Mouse (Mus musculus): ENCODE measurements around the gene Sars. TPM values are rescaled to one million over a fixed set of nuclear protein-coding genes. Genes with fewer than 3 reads are reported as not detected.
A peak's percentile ranks its signal among the peaks of the same experiment; 100 is the strongest.

Gene Sars
- polyA plus RNA-seq (2014; fragmentation: Nextera tagmentation; extraction: Ambion mirVana): 196 and 213 TPM in 2 replicates

- Histone ChIP-seq H3K27ac (ENCODE audit: low read depth, low read length) (peak within 1 kb of the TSS; percentile 57), H3K9me3 (ENCODE audit: control insufficient read depth, low read length) (no peaks in the 10 kb centered on the region), H3K4me3 (ENCODE audit: low read depth, low read length) (peak within 1 kb of the TSS; percentile 67), H3K27me3 (ENCODE audit: control insufficient read depth, insufficient read depth, low read length) (no peaks in the 10 kb centered on the region), H3K4me1 (ENCODE audit: control insufficient read depth, insufficient read depth, low read length) (peaks cover 15% of the 10 kb centered on the region), H3K36me3 (ENCODE audit: control insufficient read depth, insufficient read depth, low read length) (0 out of 2 replicates have a peak, but pooled peaks cover 4% of the 10 kb centered on the region), H3K9ac (ENCODE audit: low read length) (peak within 1 kb of the TSS; percentile 75), H3K4me2 (peak within 1 kb of the TSS; percentile 95)
- ATAC-seq (ENCODE audit: low FRiP score): peak; percentile 98
- peak; percentile 99 for DNase-seq (ENCODE audit: low spot score, missing footprints)
- 0% methylated on average over 41 of the region's 41 CpGs for WGBS
Observed at GRCm38 (mm10) chr3:108444698-108445365, at the start of gene Sars. Gene Sars (minus strand): TSS chr3:108445209.

GRCm38 (mm10) chr3:108489968-108490367, 45.0 kb upstream of the Sars start:
- Histone ChIP-seq H3K4me3 (ENCODE audit: low read depth, low read length) (no peak overlapping the region), H3K9ac (ENCODE audit: low read length) (no peak overlapping the region), H3K27ac (ENCODE audit: low read depth, low read length) (no peak overlapping the region), H3K36me3 (ENCODE audit: control insufficient read depth, insufficient read depth, low read length) (no peaks in the 10 kb centered on the region), H3K4me2 (no peak overlapping the region), H3K27me3 (ENCODE audit: control insufficient read depth, insufficient read depth, low read length) (no peaks in the 10 kb centered on the region), H3K4me1 (ENCODE audit: control insufficient read depth, insufficient read depth, low read length) (no peaks in the 10 kb centered on the region), H3K9me3 (ENCODE audit: control insufficient read depth, low read length) (no peaks in the 10 kb centered on the region)
- DNase-seq (ENCODE audit: low spot score, missing footprints) (peak; percentile 66), ATAC-seq (ENCODE audit: low FRiP score) (no peak)
- 36% methylated on average over 3 of the region's 3 CpGs for WGBS

DNA sequence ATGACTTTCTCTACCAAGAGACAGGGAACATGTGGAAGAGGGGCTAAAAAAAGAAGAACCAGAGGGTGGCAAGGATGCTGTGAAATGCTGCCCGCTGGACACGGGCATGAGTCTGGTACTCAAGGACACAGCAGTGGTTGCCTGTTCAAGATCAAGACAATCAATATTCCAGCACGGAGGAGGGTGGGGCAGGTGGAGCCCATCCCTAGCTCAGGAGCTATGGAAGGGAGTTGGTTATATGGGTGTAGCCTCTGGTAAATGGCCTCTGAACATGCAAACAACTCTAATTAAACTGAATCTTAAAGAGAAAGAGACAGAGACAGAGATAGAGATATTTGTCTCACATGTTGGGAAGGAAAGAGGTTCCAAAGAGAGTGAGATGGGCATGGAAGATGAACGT, 39.7 kb upstream of the Sars start:
- ATAC-seq (ENCODE audit: low FRiP score): no peak
- Histone ChIP-seq H3K4me3 (ENCODE audit: low read depth, low read length) (no peak overlapping the region), H3K4me1 (ENCODE audit: control insufficient read depth, insufficient read depth, low read length) (no peaks in the 10 kb centered on the region), H3K9ac (ENCODE audit: low read length) (no peak overlapping the region), H3K4me2 (no peak overlapping the region), H3K36me3 (ENCODE audit: control insufficient read depth, insufficient read depth, low read length) (no peaks in the 10 kb centered on the region), H3K9me3 (ENCODE audit: control insufficient read depth, low read length) (no peaks in the 10 kb centered on the region), H3K27ac (ENCODE audit: low read depth, low read length) (no peak overlapping the region), H3K27me3 (ENCODE audit: control insufficient read depth, insufficient read depth, low read length) (no peaks in the 10 kb centered on the region)
- WGBS: 92% methylated on average over 4 of the region's 4 CpGs
- no peak for DNase-seq (ENCODE audit: low spot score, missing footprints)

DNA sequence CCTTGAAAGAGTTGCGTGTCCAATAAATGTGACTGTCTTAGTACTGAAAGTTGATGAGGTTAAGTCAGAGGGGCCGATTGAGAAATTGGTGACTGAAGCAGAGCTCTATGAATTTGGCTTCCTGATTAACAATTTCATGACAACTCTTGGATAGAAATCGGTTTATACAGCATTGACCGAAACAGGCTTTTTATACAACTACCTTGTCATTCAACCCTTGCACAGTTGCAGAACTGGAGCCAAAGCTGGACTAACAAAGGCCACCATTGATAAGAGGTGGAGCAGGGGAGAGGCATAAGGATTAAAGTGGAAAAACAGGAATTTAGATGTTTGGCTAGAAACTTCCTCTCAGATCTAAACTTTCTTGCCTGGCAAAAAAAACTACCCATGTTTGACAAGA, 33.8 kb upstream of the Sars start:
- Histone ChIP-seq H3K27me3 (ENCODE audit: control insufficient read depth, insufficient read depth, low read length) (no peaks in the 10 kb centered on the region), H3K9me3 (ENCODE audit: control insufficient read depth, low read length) (no peaks in the 10 kb centered on the region), H3K4me2 (no peak overlapping the region), H3K36me3 (ENCODE audit: control insufficient read depth, insufficient read depth, low read length) (no peaks in the 10 kb centered on the region), H3K4me1 (ENCODE audit: control insufficient read depth, insufficient read depth, low read length) (no peaks in the 10 kb centered on the region), H3K27ac (ENCODE audit: low read depth, low read length) (no peak overlapping the region; the same call in 1 of the 2 replicates), H3K4me3 (ENCODE audit: low read depth, low read length) (no peak overlapping the region), H3K9ac (ENCODE audit: low read length) (no peak overlapping the region)
- ATAC-seq (ENCODE audit: low FRiP score): no peak
- WGBS: 92% methylated on average over 4 of the region's 4 CpGs
- DNase-seq (ENCODE audit: low spot score, missing footprints): no peak

DNA sequence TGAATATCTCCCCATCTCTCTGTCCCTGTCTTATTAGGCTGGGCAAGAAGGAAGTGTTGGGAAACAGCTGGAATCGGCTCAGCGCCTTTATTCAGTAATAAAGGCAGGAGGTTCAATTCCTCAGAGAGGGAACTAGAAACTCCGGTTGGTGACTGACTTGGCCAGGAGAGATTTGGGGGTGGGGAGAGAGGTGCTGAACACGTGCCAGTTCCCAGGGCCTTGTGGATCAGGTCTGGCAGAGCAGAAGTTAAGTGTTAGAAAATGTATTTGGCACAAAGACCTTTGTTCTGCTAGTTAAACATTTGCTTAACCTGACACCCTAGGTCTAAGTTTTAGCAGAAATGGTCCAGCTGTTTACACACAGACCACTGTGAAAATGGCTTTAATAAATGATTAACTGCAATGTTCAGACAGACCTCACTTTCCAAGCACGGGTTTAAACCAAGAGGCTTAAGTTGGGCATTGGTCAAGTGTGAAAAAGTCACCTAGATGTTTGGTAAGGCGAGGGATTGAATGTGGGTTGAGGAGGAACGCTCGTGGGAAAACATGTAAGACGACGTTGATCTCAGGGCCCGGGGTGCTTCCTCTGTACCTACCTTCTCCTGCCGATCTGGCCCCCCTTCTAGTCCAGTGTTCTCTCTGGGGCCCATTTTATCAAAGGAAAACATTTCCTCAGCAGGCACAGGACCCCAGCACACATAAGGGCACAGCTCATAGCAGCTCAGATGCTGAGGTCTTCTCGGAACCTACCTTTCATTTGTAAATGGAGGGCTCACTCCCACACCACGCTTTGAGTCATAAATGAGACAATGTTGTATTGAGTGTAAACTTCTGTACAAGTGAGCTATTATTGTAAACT, 32.0 kb upstream of the Sars start:
- no peak overlapping the region for H3K27ac ChIP-seq (ENCODE audit: low read depth, low read length)
- H3K4me2 ChIP-seq: no peak overlapping the region
- no peaks in the 10 kb centered on the region for H3K27me3 ChIP-seq (ENCODE audit: control insufficient read depth, insufficient read depth, low read length)
- H3K36me3 ChIP-seq (ENCODE audit: control insufficient read depth, insufficient read depth, low read length): no peaks in the 10 kb centered on the region
- WGBS: 69% methylated on average over 14 of the region's 14 CpGs
- H3K4me3 ChIP-seq (ENCODE audit: low read depth, low read length): no peak overlapping the region
- DNase-seq (ENCODE audit: low spot score, missing footprints) (no peak), ATAC-seq (ENCODE audit: low FRiP score) (no peak)
- H3K9ac ChIP-seq (ENCODE audit: low read length): no peak overlapping the region
- no peaks in the 10 kb centered on the region for H3K4me1 ChIP-seq (ENCODE audit: control insufficient read depth, insufficient read depth, low read length)
- no peaks in the 10 kb centered on the region for H3K9me3 ChIP-seq (ENCODE audit: control insufficient read depth, low read length)

DNA sequence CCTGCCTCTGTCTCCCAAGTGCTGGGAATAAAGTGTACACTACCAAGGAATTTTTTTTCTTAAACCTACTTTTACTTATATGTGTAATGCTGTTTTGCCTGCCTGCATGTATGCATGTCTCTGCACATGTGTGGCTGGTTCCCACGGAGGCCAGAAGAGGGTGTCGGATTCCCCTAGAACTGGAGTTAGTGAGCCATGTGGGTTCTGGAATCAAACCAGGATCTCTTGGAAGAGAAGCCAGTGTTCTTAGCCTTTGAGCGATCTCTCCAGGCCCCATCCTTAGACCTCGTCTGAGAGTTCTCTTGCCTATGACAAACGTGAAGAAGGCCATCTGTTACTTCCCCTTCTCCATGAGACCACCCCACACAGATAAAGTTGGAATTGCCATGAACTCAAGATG, 30.5 kb upstream of the Sars start:
- no peak for DNase-seq (ENCODE audit: low spot score, missing footprints)
- WGBS: 88% methylated on average over 5 of the region's 5 CpGs
- no peak overlapping the region for H3K4me2 ChIP-seq

GRCm38 (mm10) chr3:108474969-108475368, 30.0 kb upstream of the Sars start:
- 94% methylated on average over 7 of the region's 7 CpGs for WGBS
- Histone ChIP-seq H3K9ac (ENCODE audit: low read length) (no peak overlapping the region), H3K4me3 (ENCODE audit: low read depth, low read length) (no peak overlapping the region), H3K36me3 (ENCODE audit: control insufficient read depth, insufficient read depth, low read length) (no peaks in the 10 kb centered on the region), H3K27ac (ENCODE audit: low read depth, low read length) (no peak overlapping the region), H3K9me3 (ENCODE audit: control insufficient read depth, low read length) (no peaks in the 10 kb centered on the region), H3K27me3 (ENCODE audit: control insufficient read depth, insufficient read depth, low read length) (no peaks in the 10 kb centered on the region), H3K4me1 (ENCODE audit: control insufficient read depth, insufficient read depth, low read length) (no peaks in the 10 kb centered on the region), H3K4me2 (no peak overlapping the region)
- ATAC-seq (ENCODE audit: low FRiP score) (no peak), DNase-seq (ENCODE audit: low spot score, missing footprints) (no peak)

More for the DNA sequence above, 30.5 kb upstream of the Sars start:
- H3K36me3 ChIP-seq (ENCODE audit: control insufficient read depth, insufficient read depth, low read length): no peaks in the 10 kb centered on the region
- no peak overlapping the region for H3K4me3 ChIP-seq (ENCODE audit: low read depth, low read length)
- no peaks in the 10 kb centered on the region for H3K27me3 ChIP-seq (ENCODE audit: control insufficient read depth, insufficient read depth, low read length)
- ATAC-seq (ENCODE audit: low FRiP score): no peak
- H3K9me3 ChIP-seq (ENCODE audit: control insufficient read depth, low read length): no peaks in the 10 kb centered on the region
- no peak overlapping the region for H3K9ac ChIP-seq (ENCODE audit: low read length)
- no peaks in the 10 kb centered on the region for H3K4me1 ChIP-seq (ENCODE audit: control insufficient read depth, insufficient read depth, low read length)
- H3K27ac ChIP-seq (ENCODE audit: low read depth, low read length): no peak overlapping the region

DNA sequence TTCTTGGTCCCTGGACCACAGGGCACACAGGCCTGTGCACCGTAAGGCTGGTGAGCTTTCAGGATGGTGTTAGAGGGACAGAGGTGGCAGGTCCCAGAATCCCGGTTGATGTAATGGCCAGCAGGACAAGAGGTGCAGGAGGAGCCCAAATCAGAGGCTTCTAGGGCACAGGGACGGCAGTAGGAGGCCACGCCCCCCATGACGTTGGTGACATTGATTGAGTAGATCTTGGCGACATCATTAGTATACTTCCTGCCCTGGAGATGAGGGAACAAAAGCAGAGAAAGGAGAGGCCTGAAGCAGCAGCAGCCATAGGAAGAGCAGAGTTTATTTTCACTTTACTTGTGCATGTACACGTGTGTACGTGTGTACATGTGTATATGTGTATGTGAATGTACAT, 22.8 kb upstream of the Sars start:
- no peaks in the 10 kb centered on the region for H3K4me1 ChIP-seq (ENCODE audit: control insufficient read depth, insufficient read depth, low read length)
- H3K27me3 ChIP-seq (ENCODE audit: control insufficient read depth, insufficient read depth, low read length): no peaks in the 10 kb centered on the region
- no peaks in the 10 kb centered on the region for H3K36me3 ChIP-seq (ENCODE audit: control insufficient read depth, insufficient read depth, low read length)
- ATAC-seq (ENCODE audit: low FRiP score) (no peak), DNase-seq (ENCODE audit: low spot score, missing footprints) (no peak)
- H3K9ac ChIP-seq (ENCODE audit: low read length): no peak overlapping the region
- H3K4me2 ChIP-seq: no peak overlapping the region
- no peaks in the 10 kb centered on the region for H3K9me3 ChIP-seq (ENCODE audit: control insufficient read depth, low read length)
- H3K27ac ChIP-seq (ENCODE audit: low read depth, low read length): no peak overlapping the region
- no peak overlapping the region for H3K4me3 ChIP-seq (ENCODE audit: low read depth, low read length)
- 85% methylated on average over 8 of the region's 8 CpGs for WGBS

- Histone ChIP-seq H3K4me2 (no peak overlapping the region), H3K9me3 (ENCODE audit: control insufficient read depth, low read length) (no peaks in the 10 kb centered on the region), H3K36me3 (ENCODE audit: control insufficient read depth, insufficient read depth, low read length) (no peaks in the 10 kb centered on the region), H3K4me1 (ENCODE audit: control insufficient read depth, insufficient read depth, low read length) (no peaks in the 10 kb centered on the region), H3K27me3 (ENCODE audit: control insufficient read depth, insufficient read depth, low read length) (no peaks in the 10 kb centered on the region), H3K27ac (ENCODE audit: low read depth, low read length) (no peak overlapping the region), H3K4me3 (ENCODE audit: low read depth, low read length) (no peak overlapping the region), H3K9ac (ENCODE audit: low read length) (no peak overlapping the region)
- no peak for DNase-seq (ENCODE audit: low spot score, missing footprints)
- no peak for ATAC-seq (ENCODE audit: low FRiP score)
- WGBS: 88% methylated on average over 6 of the region's 6 CpGs
Observed at GRCm38 (mm10) chr3:108466425-108466824, 21.4 kb upstream of the Sars start.

All from midbrain, embryonic 11.5 days (tissue).